8 mouse cellular contexts compared by ENCODE assay signal in genomic region chr4:145025409-145025762, GRCm38 (mm10).
DNase-seq lines count a peak whose midpoint lies in the region; ATAC-seq and TF ChIP-seq lines count a peak whose summit lies in the region.

No protein-coding gene starts in this region.

- DNase-seq in forebrain, postnatal 0 days = peak; percentile 33
- DNase-seq in neural tube, embryonic 10.5 days (ENCODE audit: extremely low spot score, low spot score) = no peak
- DNase-seq in urinary bladder, postnatal 10 days (ENCODE audit: low spot score) = no peak
- no peak for DNase-seq in forebrain, embryonic 10.5 days (ENCODE audit: extremely low spot score, low spot score)

- no peak overlapping the region for H3K4me3 ChIP-seq in forebrain, postnatal 0 days (ENCODE audit: low read depth, low read length)
- H3K4me3 ChIP-seq in forebrain, embryonic 12.5 days (replicated peaks) = no peak overlapping the region
- no peak overlapping the region for H3K4me3 ChIP-seq in neural tube, embryonic 13.5 days
- H3K4me3 ChIP-seq in heart, embryonic 14.5 days (ENCODE audit: control insufficient read depth in 1 of 2, insufficient read depth in 1 of 2, low read depth in 1 of 2, low read length in 2 of 2) = no peak overlapping the region
- no peak overlapping the region for H3K4me3 ChIP-seq in liver, embryonic 16.5 days (ENCODE audit: low read depth, low read length)
- H3K4me3 ChIP-seq in forebrain, embryonic 10.5 days = no peak overlapping the region

- 55% methylated on average over 7 of the region's 7 CpGs for WGBS in forebrain, postnatal 0 days
- 82% methylated on average over 7 of the region's 7 CpGs for WGBS in forebrain, embryonic 12.5 days
- WGBS in neural tube, embryonic 13.5 days = 65% methylated on average over 7 of the region's 7 CpGs
- 51% methylated on average over 7 of the region's 7 CpGs for WGBS in heart, embryonic 14.5 days
- 49% methylated on average over 7 of the region's 7 CpGs for WGBS in liver, embryonic 16.5 days (ENCODE audit: insufficient replicate concordance)
- 82% methylated on average over 7 of the region's 7 CpGs for WGBS in forebrain, embryonic 10.5 days

- ATAC-seq in forebrain, postnatal 0 days = peak; percentile 43; the same call in 1 of the 2 replicates
- ATAC-seq in forebrain, embryonic 12.5 days (ENCODE audit: low FRiP score) = no peak
- ATAC-seq in neural tube, embryonic 13.5 days (ENCODE audit: low read depth) = 0 out of 2 replicates have a peak, but pooled peaks have one; percentile 14
- ATAC-seq in heart, embryonic 14.5 days (ENCODE audit: insufficient number of reproducible peaks, insufficient read depth, low FRiP score, low read depth) = no peak
- no peak for ATAC-seq in liver, embryonic 16.5 days (ENCODE audit: low read depth)

- no peaks in the 10 kb centered on the region for H3K36me3 ChIP-seq in forebrain, postnatal 0 days (ENCODE audit: insufficient read depth)
- H3K36me3 ChIP-seq in forebrain, embryonic 12.5 days (replicated peaks) = no peaks in the 10 kb centered on the region
- 0 out of 2 replicates have a peak, but pooled peaks cover 7% of the 10 kb centered on the region for H3K36me3 ChIP-seq in neural tube, embryonic 13.5 days
- H3K36me3 ChIP-seq in heart, embryonic 14.5 days (ENCODE audit: control insufficient read depth, insufficient read depth, low read length) = peaks cover 9% of the 10 kb centered on the region; the same call in 1 of the 2 replicates
- no peaks in the 10 kb centered on the region for H3K36me3 ChIP-seq in liver, embryonic 16.5 days (ENCODE audit: control insufficient read depth, insufficient read depth)
- H3K36me3 ChIP-seq in forebrain, embryonic 10.5 days (replicated peaks) = no peaks in the 10 kb centered on the region

- no peak for TF ChIP-seq CTCF in forebrain, postnatal 0 days (IDR thresholded peaks at IDR 0.05; ENCODE audit: low read depth)

- H3K9me3 ChIP-seq in forebrain, postnatal 0 days (ENCODE audit: low read length) = no peaks in the 10 kb centered on the region
- no peaks in the 10 kb centered on the region for H3K9me3 ChIP-seq in forebrain, embryonic 12.5 days
- H3K9me3 ChIP-seq in neural tube, embryonic 13.5 days = no peaks in the 10 kb centered on the region
- no peaks in the 10 kb centered on the region for H3K9me3 ChIP-seq in heart, embryonic 14.5 days (ENCODE audit: control insufficient read depth, low read length)
- no peaks in the 10 kb centered on the region for H3K9me3 ChIP-seq in liver, embryonic 16.5 days (replicated peaks; ENCODE audit: control insufficient read depth, low read length)
- no peaks in the 10 kb centered on the region for H3K9me3 ChIP-seq in forebrain, embryonic 10.5 days

- H3K27ac ChIP-seq in forebrain, postnatal 0 days (ENCODE audit: low read depth, low read length) = 0 out of 2 replicates have a peak overlapping the region, but pooled peaks have one; percentile 2
- H3K27ac ChIP-seq in forebrain, embryonic 12.5 days = no peak overlapping the region
- peak overlapping the region; percentile 52 for H3K27ac ChIP-seq in neural tube, embryonic 13.5 days (replicated peaks)
- peak overlapping the region; percentile 1 to 57; a peak in 1 of 4 replicates for H3K27ac ChIP-seq in heart, embryonic 14.5 days (replicated peaks in 1 of 2; ENCODE audit: control insufficient read depth in 1 of 2, insufficient read depth in 1 of 2, low read depth in 2 of 2, low read length in 2 of 2)
- peak overlapping the region; percentile 42 for H3K27ac ChIP-seq in liver, embryonic 16.5 days (ENCODE audit: low read length)
- H3K27ac ChIP-seq in forebrain, embryonic 10.5 days = no peak overlapping the region

- H3K9ac ChIP-seq in forebrain, postnatal 0 days = no peak overlapping the region
- H3K9ac ChIP-seq in forebrain, embryonic 12.5 days = no peak overlapping the region
- H3K9ac ChIP-seq in neural tube, embryonic 13.5 days = no peak overlapping the region
- 0 out of 2 replicates have a peak overlapping the region, but pooled peaks have one; percentile 27 for H3K9ac ChIP-seq in heart, embryonic 14.5 days (ENCODE audit: low read length)
- H3K9ac ChIP-seq in liver, embryonic 16.5 days (ENCODE audit: low read depth, low read length) = 0 out of 2 replicates have a peak overlapping the region, but pooled peaks have one; percentile 3

- no peak overlapping the region for H3K4me2 ChIP-seq in forebrain, postnatal 0 days (ENCODE audit: low read depth)
- no peak overlapping the region for H3K4me2 ChIP-seq in forebrain, embryonic 12.5 days
- no peak overlapping the region for H3K4me2 ChIP-seq in neural tube, embryonic 13.5 days
- no peak overlapping the region for H3K4me2 ChIP-seq in heart, embryonic 14.5 days (ENCODE audit: low read length)
- no peak overlapping the region for H3K4me2 ChIP-seq in liver, embryonic 16.5 days (ENCODE audit: low read depth, low read length)

- H3K4me1 ChIP-seq in forebrain, postnatal 0 days (ENCODE audit: insufficient read depth) = peaks cover 3% of the 10 kb centered on the region; the same call in 1 of the 2 replicates
- 0 out of 2 replicates have a peak, but pooled peaks cover 4% of the 10 kb centered on the region for H3K4me1 ChIP-seq in forebrain, embryonic 12.5 days
- H3K4me1 ChIP-seq in neural tube, embryonic 13.5 days (replicated peaks) = peaks cover 37% of the 10 kb centered on the region
- H3K4me1 ChIP-seq in heart, embryonic 14.5 days (ENCODE audit: control insufficient read depth in 2 of 2, insufficient read depth in 2 of 2, low read length in 2 of 2) = peaks cover 26 to 45% of the 10 kb centered on the region in 2 experiments
- peaks cover 35% of the 10 kb centered on the region for H3K4me1 ChIP-seq in liver, embryonic 16.5 days (ENCODE audit: control insufficient read depth, low read depth, low read length)
- peaks cover 16% of the 10 kb centered on the region for H3K4me1 ChIP-seq in forebrain, embryonic 10.5 days

- H3K27me3 ChIP-seq in forebrain, postnatal 0 days (ENCODE audit: insufficient read depth, low read length) = no peaks in the 10 kb centered on the region
- H3K27me3 ChIP-seq in forebrain, embryonic 12.5 days = no peaks in the 10 kb centered on the region
- no peaks in the 10 kb centered on the region for H3K27me3 ChIP-seq in neural tube, embryonic 13.5 days
- H3K27me3 ChIP-seq in heart, embryonic 14.5 days (ENCODE audit: control insufficient read depth, insufficient read depth, low read length) = no peaks in the 10 kb centered on the region
- H3K27me3 ChIP-seq in liver, embryonic 16.5 days (ENCODE audit: control insufficient read depth, insufficient read depth, low read depth, low read length) = no peaks in the 10 kb centered on the region
- no peaks in the 10 kb centered on the region for H3K27me3 ChIP-seq in forebrain, embryonic 10.5 days (ENCODE audit: poor library complexity, severe bottlenecking)

Comparison
In these comparisons a context has a peak if more than half of its experiments do, and no peak if none do; other contexts are left out.
1. ATAC-seq: peak in forebrain, postnatal 0 days (single experiment) and neural tube, embryonic 13.5 days (single experiment); none in forebrain, embryonic 12.5 days (single experiment), heart, embryonic 14.5 days (single experiment) and liver, embryonic 16.5 days (single experiment).
2. H3K27ac ChIP-seq: peak in forebrain, postnatal 0 days (single experiment), neural tube, embryonic 13.5 days (single experiment), heart, embryonic 14.5 days (2 of 2) and liver, embryonic 16.5 days (single experiment); none in forebrain, embryonic 12.5 days (single experiment) and forebrain, embryonic 10.5 days (single experiment).
3. H3K9ac ChIP-seq: peak in heart, embryonic 14.5 days (single experiment) and liver, embryonic 16.5 days (single experiment); none in forebrain, postnatal 0 days (single experiment), forebrain, embryonic 12.5 days (single experiment) and neural tube, embryonic 13.5 days (single experiment).